Mouse (Mus musculus): ENCODE data around the gene Slc6a5. TPM values are rescaled to one million over a fixed set of nuclear protein-coding genes. Genes with fewer than 3 reads are reported as not detected.
"Not testable (repeated sequence)": the region's sequence is repeated elsewhere in the genome, so short reads cannot be mapped to it uniquely, and the experiment has no call there.

Slc6a5 gene
- total RNA-seq, 2 experiments from 2014 or later: not detected

DNA sequence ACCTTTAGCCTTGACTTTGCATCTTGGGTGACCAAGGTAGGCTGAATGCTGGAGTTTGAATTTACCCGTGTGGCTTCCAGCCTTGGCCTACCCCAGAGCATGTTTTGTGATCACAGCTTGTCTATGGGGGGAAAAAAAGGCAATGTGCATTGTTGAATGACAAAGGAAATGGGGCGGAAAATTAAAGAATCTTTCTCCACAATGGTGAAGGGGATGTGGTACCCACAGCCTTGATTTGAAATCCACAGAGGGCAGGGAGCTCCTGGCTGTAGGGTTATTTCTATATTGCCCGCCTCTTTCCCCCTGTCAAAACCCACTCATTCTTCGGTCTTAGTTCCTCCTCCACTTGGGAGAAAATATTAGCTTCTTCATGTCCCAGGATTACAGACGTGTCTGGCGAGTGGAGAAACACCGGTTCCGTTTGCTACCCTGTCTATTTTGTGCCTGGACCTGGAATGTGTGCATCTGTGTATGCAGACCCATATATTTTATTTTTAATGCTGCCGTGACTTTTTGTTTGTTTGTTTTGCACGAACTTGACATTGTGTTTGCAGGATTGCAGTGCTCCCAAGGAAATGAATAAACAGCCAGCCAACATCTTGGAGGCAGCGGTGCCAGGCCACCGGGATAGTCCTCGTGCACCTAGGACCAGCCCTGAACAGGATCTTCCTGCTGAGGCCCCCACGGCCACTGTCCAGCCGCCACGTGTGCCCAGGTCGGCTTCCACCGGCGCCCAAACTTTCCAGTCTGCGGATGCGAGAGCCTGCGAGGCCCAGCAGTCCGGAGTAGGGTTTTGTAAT is 1.4 kb downstream of the Slc6a5 start:
- intact Hi-C loops (cut with DNase I; ENCODE audit: low total_unique reads): no loop called here
- DNase-seq: no peak

DNA sequence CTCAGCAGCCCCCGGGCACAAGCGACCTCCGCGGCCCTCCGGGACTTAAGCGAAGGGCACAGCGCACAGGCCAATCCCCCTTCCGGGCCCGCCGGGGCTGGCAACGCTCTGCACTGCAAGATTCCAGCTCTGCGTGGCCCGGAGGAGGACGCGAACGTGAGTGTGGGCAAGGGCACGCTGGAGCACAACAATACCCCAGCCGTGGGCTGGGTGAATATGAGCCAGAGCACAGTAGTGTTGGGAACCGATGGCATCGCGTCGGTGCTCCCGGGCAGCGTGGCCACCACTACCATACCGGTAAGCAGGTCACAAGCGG is 2.0 kb downstream of the Slc6a5 start:
- intact Hi-C loops (cut with DNase I; ENCODE audit: low total_unique reads): no loop called here
- no peak for DNase-seq

DNA sequence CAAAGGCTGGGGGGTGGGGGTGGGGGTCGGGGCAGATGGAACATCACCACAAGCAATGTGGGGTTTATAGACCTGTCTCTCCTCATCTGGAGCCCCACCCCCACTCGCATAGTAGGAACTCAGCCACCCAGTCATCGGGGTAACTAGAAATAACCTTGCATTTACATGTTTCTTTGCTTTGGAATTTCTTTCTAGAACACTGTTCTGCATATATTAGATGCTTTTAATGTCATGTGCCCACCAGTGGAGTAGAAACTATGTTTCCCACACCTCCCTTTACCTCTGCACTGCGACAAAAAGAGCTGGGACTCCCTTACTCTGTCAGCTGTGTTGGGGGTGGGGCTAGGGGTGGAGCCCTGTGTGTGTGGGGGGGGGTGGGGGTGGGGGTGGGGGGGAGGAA is 3.2 kb downstream of the Slc6a5 start:
- intact Hi-C loops (cut with DNase I; ENCODE audit: low total_unique reads): no loop called here
- no peak for DNase-seq

DNA sequence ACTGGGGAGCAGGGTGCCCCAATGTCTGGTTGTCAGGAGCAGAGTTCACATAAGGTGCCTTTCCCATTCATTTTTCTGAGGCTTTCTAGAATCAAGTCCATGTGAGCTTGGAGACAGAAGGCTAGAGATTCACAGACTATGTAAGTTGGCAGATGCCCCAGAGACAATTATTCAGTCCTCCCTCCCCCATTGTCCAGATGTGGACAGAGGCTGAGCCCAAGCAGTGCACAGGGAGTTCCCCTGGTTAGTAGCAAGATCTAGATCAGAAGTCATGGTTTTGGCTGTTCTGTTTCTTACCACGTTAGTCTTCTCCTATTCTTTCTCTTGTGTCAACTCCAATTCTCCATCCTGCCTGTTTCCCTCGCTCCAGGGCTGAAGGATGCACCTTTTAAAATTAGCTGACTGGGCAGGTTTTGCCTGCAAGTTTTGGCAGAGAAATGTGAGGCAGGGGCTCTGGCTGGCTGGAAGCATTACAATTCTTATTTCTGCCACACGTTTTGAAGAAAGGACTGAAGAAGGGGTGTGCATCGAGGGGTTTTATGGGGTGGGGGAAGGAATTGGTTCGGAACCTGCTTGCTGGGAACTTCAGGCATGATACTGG is 3.9 kb downstream of the Slc6a5 start:
- DNase-seq: no peak
- intact Hi-C loops (cut with DNase I; ENCODE audit: low total_unique reads): no loop called here

DNA sequence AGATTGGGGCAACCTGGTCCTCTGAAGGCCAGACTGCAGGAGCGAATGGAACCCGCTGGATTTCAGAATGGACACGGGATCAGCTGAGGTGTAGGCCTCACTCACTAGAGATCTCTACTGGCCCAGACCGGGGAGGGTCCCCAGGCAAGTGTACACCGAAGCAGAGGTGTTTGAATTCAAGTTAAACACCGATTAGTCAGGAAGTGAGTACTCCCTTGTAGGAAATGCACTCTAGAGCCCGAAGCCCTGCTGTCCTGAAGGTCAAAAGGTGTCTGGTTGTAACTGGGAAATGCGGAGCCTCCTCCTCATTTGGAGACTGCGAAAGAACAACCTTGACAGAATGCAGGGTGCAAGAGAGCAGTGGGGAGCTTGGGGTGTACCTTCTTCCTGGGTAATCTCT is 5.0 kb downstream of the Slc6a5 start:
- DNase-seq: no peak
- intact Hi-C loops (cut with DNase I; ENCODE audit: low total_unique reads): no loop called here

DNA sequence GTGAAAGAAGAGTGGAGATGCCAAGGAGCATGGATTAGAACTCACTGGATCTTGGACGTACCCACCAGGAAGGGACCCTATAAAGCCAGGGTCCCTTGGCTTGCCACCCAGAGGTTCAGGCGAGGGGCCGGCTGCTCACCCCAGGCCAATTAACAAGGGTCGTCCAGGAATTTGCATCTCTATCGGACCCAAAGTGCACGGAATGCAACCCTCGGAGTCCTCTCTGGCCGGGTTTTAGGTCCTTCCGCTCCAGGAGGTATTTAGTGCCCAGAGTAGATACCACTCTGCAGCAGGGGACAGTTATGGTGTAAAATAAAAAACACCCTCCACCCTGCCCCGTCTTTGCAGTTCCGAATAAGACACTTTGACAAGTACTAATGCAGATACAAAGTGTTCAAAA is 5.5 kb downstream of the Slc6a5 start:
- DNase-seq: no peak
- intact Hi-C loops (cut with DNase I; ENCODE audit: low total_unique reads): no loop called here

DNA sequence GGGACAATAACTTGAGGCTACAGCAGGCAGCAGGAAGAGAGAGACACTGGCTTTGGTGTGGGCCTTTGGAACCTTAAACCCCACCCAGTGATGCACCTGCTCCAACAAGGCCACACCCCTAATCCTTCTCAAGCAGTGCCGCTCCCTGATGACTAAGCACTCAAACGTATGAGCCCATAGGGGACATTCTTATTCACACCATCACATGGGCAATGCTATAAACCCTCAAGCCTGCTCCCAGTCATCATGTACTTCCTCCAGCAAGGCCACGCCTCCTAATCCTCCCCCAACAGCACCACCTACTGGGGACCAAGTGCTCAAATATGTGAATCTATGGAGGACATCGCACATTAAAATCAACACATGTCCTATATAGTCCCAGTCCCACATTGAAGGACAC is 9.5 kb downstream of the Slc6a5 start:
- intact Hi-C loops (cut with DNase I; ENCODE audit: low total_unique reads): no loop called here

DNA sequence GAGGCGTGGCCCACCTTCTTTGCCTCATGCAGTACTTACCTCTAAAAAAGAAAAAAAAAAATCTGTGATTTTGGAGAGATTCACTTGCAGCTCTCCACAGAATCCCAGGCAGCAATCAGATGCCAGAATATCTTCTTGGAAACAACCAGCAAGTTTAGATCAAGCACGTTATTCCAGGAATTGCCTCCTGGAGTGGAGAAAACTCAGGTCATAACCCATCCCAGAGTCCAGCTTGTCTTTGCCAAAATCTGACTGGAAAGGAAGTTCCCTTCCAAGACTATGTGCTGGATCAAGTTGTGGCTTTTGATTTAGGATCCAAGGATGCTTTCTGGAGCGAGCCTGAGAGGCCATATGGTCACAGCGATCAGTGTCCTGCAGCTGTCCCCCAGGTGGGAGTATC is 10.8 kb downstream of the Slc6a5 start:
- intact Hi-C loops (cut with DNase I; ENCODE audit: low total_unique reads): loop anchor here (5.0 to 10.0 kb wide), 2 partner anchors 143 to 306 kb away; partner anchors contain the start of gene Prmt3
- DNase-seq: no peak

More for the DNA sequence above, 9.5 kb downstream of the Slc6a5 start:
- DNase-seq: no peak

DNA sequence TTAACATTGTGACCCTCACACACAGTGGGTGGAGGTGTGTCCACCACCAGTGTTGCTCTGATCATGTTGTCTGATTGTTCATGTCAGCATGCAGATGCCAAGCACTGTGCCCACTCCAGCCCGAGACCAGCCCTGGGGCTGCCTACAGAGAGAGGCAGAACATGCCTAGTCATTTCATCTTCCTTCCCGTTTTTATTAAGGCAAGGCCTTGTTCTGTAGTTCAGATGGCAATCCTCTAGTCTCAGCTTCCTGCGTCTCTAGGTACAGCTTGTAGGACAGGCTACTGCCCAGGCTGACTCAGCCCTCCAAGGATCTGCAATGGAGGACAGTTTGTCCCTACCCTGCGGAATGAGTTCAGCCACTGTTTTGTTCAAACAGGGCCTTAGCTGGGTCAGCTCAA is 13.0 kb downstream of the Slc6a5 start:
- DNase-seq: no peak
- intact Hi-C loops (cut with DNase I; ENCODE audit: low total_unique reads): loop anchor here (5.0 to 10.0 kb wide), 2 partner anchors 146 to 308 kb away; partner anchors contain the start of gene Prmt3

DNA sequence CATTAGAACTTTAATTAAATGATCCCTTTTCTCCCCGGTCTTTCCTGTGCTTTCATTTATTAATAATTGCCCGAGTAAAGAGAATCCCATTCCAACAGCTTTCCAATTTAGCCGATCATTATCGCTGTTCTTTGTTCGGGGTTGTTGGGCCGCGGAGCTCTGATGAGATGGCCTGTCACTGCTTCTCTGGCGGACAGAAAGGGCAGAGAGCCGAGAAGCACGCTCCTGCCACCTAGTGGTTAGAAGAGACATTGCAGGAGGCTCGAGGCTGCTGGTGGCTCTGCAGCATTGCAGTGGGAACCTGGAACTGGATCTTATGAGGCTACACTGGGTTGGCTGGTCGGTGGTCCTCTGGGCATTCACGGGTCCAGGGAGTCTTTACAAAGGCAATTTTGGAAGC is 13.4 kb downstream of the Slc6a5 start:
- peak; percentile 72 for DNase-seq
- intact Hi-C loops (cut with DNase I; ENCODE audit: low total_unique reads): loop anchor here (5.0 to 10.0 kb wide), 2 partner anchors 146 to 309 kb away; partner anchors contain the start of gene Prmt3

DNA sequence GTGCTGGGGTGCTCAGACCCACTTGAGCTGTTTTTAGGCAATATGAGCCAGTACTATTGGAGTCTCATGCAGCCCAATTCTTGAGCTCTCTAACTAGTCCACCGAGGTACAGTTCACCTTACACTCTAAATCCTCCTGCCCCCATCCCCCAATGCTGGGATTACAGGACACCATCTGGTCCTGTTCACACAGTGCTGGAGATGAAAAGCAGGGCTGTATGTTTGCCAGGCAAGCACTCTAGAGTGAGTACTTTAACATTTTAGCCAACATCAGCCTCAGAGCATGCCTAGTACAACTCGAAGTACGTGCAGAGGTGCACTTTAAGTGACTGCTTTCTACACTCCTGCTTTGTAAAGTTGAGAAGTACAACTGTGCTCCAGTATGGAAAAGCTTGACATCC is 18.6 kb downstream of the Slc6a5 start:
- intact Hi-C loops (cut with DNase I; ENCODE audit: low total_unique reads): loop anchor here (10.0 kb wide), 1 partner anchor 314 kb away; no protein-coding TSS in a partner anchor

DNA sequence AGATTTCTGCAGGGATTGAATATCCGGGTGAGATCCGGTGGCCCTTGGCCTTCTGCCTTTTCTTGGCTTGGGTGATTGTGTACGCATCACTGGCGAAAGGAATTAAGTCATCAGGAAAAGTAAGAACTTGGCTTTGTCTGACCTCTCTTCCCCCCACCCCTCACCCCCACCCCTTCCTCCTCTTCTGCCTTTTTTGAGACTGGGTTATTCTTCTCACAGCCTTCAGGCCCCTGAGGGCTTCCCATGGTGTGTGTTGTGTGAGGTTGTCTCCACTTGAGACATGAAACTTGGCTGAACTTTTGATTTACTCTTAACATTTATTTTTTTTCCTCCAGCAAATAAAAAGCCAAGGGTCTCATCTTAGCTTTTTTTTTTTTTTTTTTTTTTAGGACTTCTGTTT is 20.1 kb downstream of the Slc6a5 start:
- intact Hi-C loops (cut with DNase I; ENCODE audit: low total_unique reads): loop anchor here (10.0 kb wide), 1 partner anchor 315 kb away; no protein-coding TSS in a partner anchor
- no peak for DNase-seq

More for the DNA sequence above, 18.6 kb downstream of the Slc6a5 start:
- no peak for DNase-seq

DNA sequence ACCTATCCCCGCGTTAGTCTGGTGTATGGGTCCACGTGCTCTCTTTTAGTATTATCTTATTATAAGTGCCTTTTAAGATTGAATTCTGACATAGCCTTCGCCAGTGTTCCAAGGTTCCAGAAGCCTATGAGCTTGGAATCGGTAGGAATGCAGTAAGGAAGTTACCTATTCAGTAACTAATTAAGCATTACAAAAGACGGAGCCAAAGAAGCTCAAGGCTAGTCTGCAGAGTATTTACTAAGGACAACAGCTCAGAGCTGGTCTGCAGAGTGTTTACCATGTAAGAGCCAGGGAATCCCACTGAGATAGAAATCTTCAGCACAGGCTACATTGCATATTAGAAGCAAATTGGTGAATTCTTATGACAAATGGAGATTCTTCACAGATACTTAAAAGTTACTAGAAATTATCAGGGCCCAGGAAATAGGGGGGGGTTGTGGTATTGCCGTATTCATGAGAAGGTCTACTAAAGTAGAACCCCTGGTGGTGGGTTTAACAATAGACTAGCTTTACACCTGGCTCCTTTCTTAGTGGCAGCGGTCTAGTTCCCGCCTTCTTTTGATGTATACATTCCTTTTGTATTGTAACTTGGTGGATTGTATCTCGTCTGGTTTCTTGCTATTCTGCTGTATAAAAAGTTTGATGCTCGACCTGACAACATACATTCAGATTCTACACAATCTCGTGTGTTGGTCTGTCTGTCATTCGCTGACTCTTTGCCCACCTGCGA is 23.6 kb downstream of the Slc6a5 start:
- intact Hi-C loops (cut with DNase I; ENCODE audit: low total_unique reads); DNase-seq: not testable (repeated sequence)

DNA sequence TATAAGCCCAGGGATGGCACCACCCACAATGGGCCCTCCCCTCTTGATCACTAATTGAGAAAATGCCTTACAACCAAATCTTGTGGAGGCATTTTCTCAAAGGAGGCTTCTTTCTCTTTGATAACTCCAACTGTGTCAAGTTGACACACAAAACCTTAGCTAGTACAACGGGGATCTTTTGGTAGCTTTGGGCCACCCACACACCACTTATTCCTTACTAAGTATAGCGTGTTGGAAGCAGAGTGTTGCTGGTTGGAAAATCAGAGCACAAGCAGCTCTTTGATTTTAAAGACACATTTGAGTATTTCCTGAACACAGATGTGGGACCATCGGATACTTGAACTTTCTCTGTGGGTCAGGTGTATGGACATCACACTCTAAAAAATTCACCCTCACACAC is 26.9 kb downstream of the Slc6a5 start:
- no peak for DNase-seq
- intact Hi-C loops (cut with DNase I; ENCODE audit: low total_unique reads): no loop called here

DNA sequence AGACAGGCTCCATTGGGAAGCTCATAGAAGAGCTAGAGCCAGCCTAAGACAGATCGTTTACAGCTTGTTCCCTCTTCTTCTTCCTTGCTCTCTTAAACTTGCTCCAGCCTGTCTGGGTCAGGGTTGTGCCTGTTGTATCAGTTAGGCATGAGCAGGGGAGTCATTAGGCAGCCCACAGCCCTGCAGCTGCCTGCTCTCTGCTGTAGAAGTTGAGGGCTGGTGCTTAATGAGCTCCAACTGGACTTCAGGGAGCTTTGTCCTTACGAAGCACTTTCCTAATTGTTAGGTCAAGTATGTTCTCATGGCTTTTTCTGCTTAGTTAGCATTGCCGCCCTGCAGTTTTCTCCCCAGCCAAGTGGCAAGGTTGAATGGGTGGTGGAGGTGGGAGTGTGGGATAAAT is 32.1 kb downstream of the Slc6a5 start:
- intact Hi-C loops (cut with DNase I; ENCODE audit: low total_unique reads): no loop called here

DNA sequence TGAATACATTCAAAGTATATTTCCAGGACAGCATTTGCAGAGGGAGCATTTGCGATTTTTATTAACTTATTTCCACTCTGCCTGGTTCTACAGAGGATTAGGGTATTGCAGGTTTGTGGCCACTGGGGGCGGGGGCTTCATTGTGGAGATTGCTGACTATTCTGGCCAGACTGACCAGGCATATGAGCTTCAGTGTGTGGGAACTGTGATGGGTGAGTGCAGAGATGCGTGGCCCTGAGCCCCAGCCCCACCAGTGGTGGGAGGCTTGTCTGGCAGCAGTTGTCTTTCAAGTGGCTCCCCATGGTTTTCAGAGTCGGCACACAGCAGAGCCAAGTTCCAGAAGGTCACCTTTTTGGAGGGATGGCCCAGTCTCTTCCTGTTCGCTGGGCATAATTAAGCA is 32.5 kb downstream of the Slc6a5 start:
- no peak for DNase-seq
- intact Hi-C loops (cut with DNase I; ENCODE audit: low total_unique reads): no loop called here

More for the DNA sequence above, 32.1 kb downstream of the Slc6a5 start:
- DNase-seq: no peak

DNA sequence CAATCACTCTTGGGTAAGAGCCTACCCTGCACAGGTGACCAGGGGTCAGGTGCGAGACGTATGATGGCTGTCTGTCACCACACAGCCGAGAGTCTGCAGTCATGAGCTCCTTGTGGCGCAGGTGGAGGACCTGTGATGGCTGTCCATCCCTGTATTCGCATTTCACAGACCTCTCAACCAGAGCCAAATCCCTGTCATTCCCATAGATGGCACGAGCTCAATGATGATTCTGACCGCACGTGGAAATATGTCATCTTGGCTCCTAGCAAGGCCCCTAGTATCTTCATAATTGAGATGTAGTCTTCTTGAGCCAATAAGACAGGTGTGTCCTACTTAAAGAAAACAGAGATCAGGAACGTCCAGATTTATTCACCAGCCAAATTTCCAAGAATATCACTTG is 36.7 kb downstream of the Slc6a5 start:
- intact Hi-C loops (cut with DNase I; ENCODE audit: low total_unique reads): no loop called here
- DNase-seq: no peak

DNA sequence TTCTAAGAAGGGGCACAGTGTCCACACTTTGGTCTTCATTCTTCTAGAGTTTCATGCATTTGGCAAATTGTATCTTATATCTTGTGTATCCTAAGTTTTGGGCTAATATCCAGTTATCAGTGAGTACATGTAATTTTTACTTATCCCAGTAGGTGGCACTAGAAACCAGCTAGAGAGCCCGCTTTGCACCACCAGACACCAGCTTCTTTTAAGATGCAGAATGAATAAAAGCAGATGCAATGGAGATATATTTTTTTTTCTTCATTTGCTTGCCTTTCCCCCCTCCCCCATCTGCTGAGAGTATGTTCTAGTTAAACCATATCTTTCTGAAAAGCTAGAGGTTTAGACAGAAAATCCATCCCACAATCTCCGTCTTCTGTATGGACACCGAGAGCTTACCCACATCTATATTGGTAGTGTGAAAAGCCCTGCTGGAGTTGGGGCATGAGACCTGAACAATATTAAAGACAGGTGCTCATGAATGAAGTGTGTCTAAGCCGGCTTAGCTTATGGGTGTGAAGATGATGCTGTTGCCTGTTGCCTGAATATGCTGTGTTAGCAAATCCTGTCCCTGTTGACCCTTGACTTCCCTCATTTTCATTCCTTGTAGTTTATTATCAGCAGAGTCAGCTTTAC is 43.7 kb downstream of the Slc6a5 start:
- DNase-seq: no peak

DNA sequence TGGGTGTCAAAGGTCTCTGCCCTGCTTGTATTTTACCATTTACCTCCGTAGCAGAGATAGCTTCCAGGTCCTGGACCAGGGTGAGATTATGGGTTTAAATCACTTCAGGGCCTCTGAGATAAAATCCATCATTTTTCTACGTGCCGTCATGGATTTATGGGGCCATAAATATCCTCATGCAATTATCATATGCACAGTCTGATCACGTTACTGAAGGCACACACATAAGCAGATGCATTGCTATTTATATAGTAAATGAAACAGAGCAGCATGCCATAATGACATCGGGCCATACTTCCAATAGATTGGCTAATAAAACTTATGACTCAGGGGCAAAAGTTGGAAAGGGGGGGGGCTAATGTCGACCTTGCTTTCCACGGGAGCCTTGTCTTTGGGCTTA is 44.9 kb downstream of the Slc6a5 start:
- intact Hi-C loops (cut with DNase I; ENCODE audit: low total_unique reads): loop anchor here (10.0 kb wide), 1 partner anchor 530 kb away; no protein-coding TSS in a partner anchor
- DNase-seq: no peak

More for the DNA sequence above, 43.7 kb downstream of the Slc6a5 start:
- intact Hi-C loops (cut with DNase I; ENCODE audit: low total_unique reads): loop anchor here (10.0 kb wide), 1 partner anchor 531 kb away; no protein-coding TSS in a partner anchor

DNA sequence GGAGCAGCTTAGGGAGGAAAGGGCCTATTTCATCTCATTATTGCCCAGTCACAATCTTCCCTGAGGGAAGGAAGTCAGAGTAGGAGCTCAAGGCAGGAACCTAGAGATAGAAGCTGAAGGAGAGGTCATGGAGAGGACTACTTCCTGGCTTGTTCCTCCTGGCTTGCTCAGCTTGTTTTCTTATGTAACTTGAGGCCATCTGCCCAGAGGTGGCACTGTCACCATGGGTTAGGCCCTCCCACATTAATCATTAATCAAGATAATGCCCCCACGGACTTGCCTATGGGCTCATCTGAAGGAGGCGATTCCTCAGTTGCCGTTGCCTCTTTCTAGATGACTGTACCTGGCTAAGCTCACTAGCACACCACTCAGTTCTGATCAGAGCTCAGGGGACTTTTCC is 47.2 kb downstream of the Slc6a5 start:
- intact Hi-C loops (cut with DNase I; ENCODE audit: low total_unique reads): loop anchor here (10.0 kb wide), 1 partner anchor 528 kb away; no protein-coding TSS in a partner anchor
- DNase-seq: no peak

Measured in gastrocnemius, postnatal 14 days (tissue).